Comparison of ENCODE assay signal across 11 mouse cellular contexts in genomic region chr4:152558246-152558645, GRCm38 (mm10).
DNase-seq lines count a peak whose midpoint lies in the region; ATAC-seq and TF ChIP-seq lines count a peak whose summit lies in the region.
"Had no signal": no experiment of that assay in that cellular context is flagged by ENCODE, and none has a peak within 500 bp of the region (broad histone marks: within the 10 kb centered on the region; RNA-seq: fewer than 3 reads in every experiment).

No protein-coding gene starts in this region.

- 0 out of 2 replicates have a peak overlapping the region, but pooled peaks have one; percentile 1 for H3K4me2 ChIP-seq in hindbrain, postnatal 0 days (ENCODE audit: low read depth, low read length)
- H3K4me2 ChIP-seq in neural tube, embryonic 11.5 days (ENCODE audit: low read depth): no peak overlapping the region
- H3K4me2 ChIP-seq: heart, embryonic 13.5 days had no signal

- no peaks in the 10 kb centered on the region for H3K9me3 ChIP-seq in hindbrain, postnatal 0 days (ENCODE audit: low read length)
- no peaks in the 10 kb centered on the region for H3K9me3 ChIP-seq in neural tube, embryonic 11.5 days (ENCODE audit: control insufficient read depth, low read length)
- H3K9me3 ChIP-seq: heart, embryonic 13.5 days had no signal

- peak; percentile 30 for DNase-seq in adrenal gland, postnatal 10 days
- no peak for DNase-seq in adrenal gland, postnatal 4 days (ENCODE audit: low spot score in 2 of 2)
- peak; percentile 32 to 46 for DNase-seq in kidney, postnatal 4 days
- no peak for DNase-seq in kidney, adult 2 months
- peak; percentile 81 for DNase-seq in hindbrain, postnatal 0 days (ENCODE audit: low spot score)
- peak; percentile 68 for DNase-seq in neural tube, embryonic 11.5 days (ENCODE audit: low spot score)
- DNase-seq in liver: no peak
- DNase-seq in urinary bladder, postnatal 25 days (ENCODE audit: low spot score): no peak
- DNase-seq: cerebellum, postnatal 25 days; thymus, adult 18-20 months had no signal

- no peak overlapping the region for H3K9ac ChIP-seq in hindbrain, postnatal 0 days (replicated peaks; ENCODE audit: low read length)
- H3K9ac ChIP-seq in neural tube, embryonic 11.5 days (ENCODE audit: low read length): no peak overlapping the region
- H3K9ac ChIP-seq: heart, embryonic 13.5 days had no signal

- no peaks in the 10 kb centered on the region for H3K36me3 ChIP-seq in kidney, adult 2 months (ENCODE audit: control insufficient read depth, insufficient read depth, low read length)
- H3K36me3 ChIP-seq in hindbrain, postnatal 0 days (ENCODE audit: insufficient read depth, low read length): no peaks in the 10 kb centered on the region
- H3K36me3 ChIP-seq in neural tube, embryonic 11.5 days (ENCODE audit: control insufficient read depth, insufficient read depth, low read length): no peaks in the 10 kb centered on the region
- H3K36me3 ChIP-seq: heart, embryonic 13.5 days had no signal

- no peaks in the 10 kb centered on the region for H3K27me3 ChIP-seq in kidney, adult 2 months (replicated peaks; ENCODE audit: control insufficient read depth, insufficient read depth, low read length)
- no peaks in the 10 kb centered on the region for H3K27me3 ChIP-seq in hindbrain, postnatal 0 days (ENCODE audit: insufficient read depth, low read length)
- H3K27me3 ChIP-seq in neural tube, embryonic 11.5 days (ENCODE audit: control insufficient read depth, insufficient read depth, low read length): no peaks in the 10 kb centered on the region

- no peaks in the 10 kb centered on the region for H3K4me1 ChIP-seq in kidney, adult 2 months (ENCODE audit: control insufficient read depth, insufficient read depth, low read length)
- peaks cover 24% of the 10 kb centered on the region for H3K4me1 ChIP-seq in hindbrain, postnatal 0 days (ENCODE audit: insufficient read depth, low read length)
- peaks cover 11% of the 10 kb centered on the region; the same call in 1 of the 2 replicates for H3K4me1 ChIP-seq in neural tube, embryonic 11.5 days (ENCODE audit: control insufficient read depth, insufficient read depth, low read length)

- H3K4me3 ChIP-seq in kidney, adult 2 months (ENCODE audit: insufficient read depth, low read depth, low read length): no peak overlapping the region
- H3K4me3 ChIP-seq in hindbrain, postnatal 0 days (ENCODE audit: low read length): no peak overlapping the region
- no peak overlapping the region for H3K4me3 ChIP-seq in neural tube, embryonic 11.5 days (ENCODE audit: low read depth, low read length)
- H3K4me3 ChIP-seq: heart, embryonic 13.5 days had no signal

- 22% methylated on average over 17 of the region's 17 CpGs for WGBS in kidney, adult 2 months
- WGBS in hindbrain, postnatal 0 days: 14% methylated on average over 17 of the region's 17 CpGs
- WGBS in neural tube, embryonic 11.5 days: 20% methylated on average over 17 of the region's 17 CpGs

- no peak overlapping the region for H3K27ac ChIP-seq in kidney, adult 2 months (ENCODE audit: insufficient read depth, low read depth, low read length)
- peak overlapping the region; percentile 56; the same call in 1 of the 2 replicates for H3K27ac ChIP-seq in hindbrain, postnatal 0 days
- H3K27ac ChIP-seq in neural tube, embryonic 11.5 days (ENCODE audit: low read depth, low read length): no peak overlapping the region
- H3K27ac ChIP-seq: heart, embryonic 13.5 days had no signal

- peak; percentile 81 for ATAC-seq in hindbrain, postnatal 0 days
- peak; percentile 60; the same call in 1 of the 2 replicates for ATAC-seq in neural tube, embryonic 11.5 days (ENCODE audit: insufficient read depth, low FRiP score, low TSS enrichment)

- no peak for TF ChIP-seq POLR2A in kidney, adult 2 months (IDR thresholded peaks at IDR 0.05; ENCODE audit: low read depth, low read length)

- no peak for TF ChIP-seq CTCF in kidney, adult 2 months (conservative IDR thresholded peaks at IDR 0.05; ENCODE audit: insufficient read depth, insufficient read length, low read depth, low read length)
- no peak for TF ChIP-seq CTCF in hindbrain, postnatal 0 days (IDR thresholded peaks at IDR 0.05; ENCODE audit: low read depth)

Comparison
In these comparisons a context has a peak if more than half of its experiments do, and no peak if none do; other contexts are left out.
1. DNase-seq: peak in adrenal gland, postnatal 10 days (single experiment), kidney, postnatal 4 days (2 of 2), hindbrain, postnatal 0 days (single experiment) and neural tube, embryonic 11.5 days (single experiment); none in adrenal gland, postnatal 4 days (0 of 2), kidney, adult 2 months (single experiment), liver (single experiment) and urinary bladder, postnatal 25 days (single experiment).